Mouse (Mus musculus): ENCODE data around the gene Olfr1367.

The Olfr1367 gene

GRCm38 (mm10) chr13:21346610-21347009 lies at the start of gene Olfr1367:
TSS of gene Olfr1367 (plus strand) at chr13:21346910.
- no peak for DNase-seq

- no peak for DNase-seq
Measured at GRCm38 (mm10) chr13:21298557-21298956, 48.2 kb upstream of the Olfr1367 start.

GRCm38 (mm10) chr13:21304483-21305066 lies 42.1 kb upstream of the Olfr1367 start:
- no peak for DNase-seq

- DNase-seq, result no peak
Measured at GRCm38 (mm10) chr13:21309788-21310187, 36.9 kb upstream of the Olfr1367 start.

- DNase-seq, result no peak
Measured at GRCm38 (mm10) chr13:21311926-21312325, 34.8 kb upstream of the Olfr1367 start, which contains the start of gene Gpx6. TSS of gene Gpx6 (plus strand) at chr13:21312125.

GRCm38 (mm10) chr13:21312854-21313253 lies 33.9 kb upstream of the Olfr1367 start:
- no peak for DNase-seq

- DNase-seq, result no peak
Measured at GRCm38 (mm10) chr13:21313903-21314302, 32.8 kb upstream of the Olfr1367 start.

GRCm38 (mm10) chr13:21320262-21320661 lies 26.4 kb upstream of the Olfr1367 start:
- no peak for DNase-seq

GRCm38 (mm10) chr13:21321890-21322494 lies 24.7 kb upstream of the Olfr1367 start:
- peak; percentile 3 for DNase-seq

- DNase-seq, result peak; percentile 59
Measured at GRCm38 (mm10) chr13:21322509-21323375, 24.0 kb upstream of the Olfr1367 start.

GRCm38 (mm10) chr13:21323405-21323804 lies 23.3 kb upstream of the Olfr1367 start:
- DNase-seq, result no peak

GRCm38 (mm10) chr13:21326191-21326590 lies 20.5 kb upstream of the Olfr1367 start:
- DNase-seq, result no peak

GRCm38 (mm10) chr13:21326657-21327211 lies 20.0 kb upstream of the Olfr1367 start:
- peak; percentile 94 for DNase-seq

- DNase-seq, result peak; percentile 5
Measured at GRCm38 (mm10) chr13:21327424-21327823, 19.3 kb upstream of the Olfr1367 start.

- DNase-seq, result no peak
Measured at GRCm38 (mm10) chr13:21350593-21350992, 3.9 kb downstream of the Olfr1367 start.

GRCm38 (mm10) chr13:21362621-21363248 lies 16.0 kb downstream of the Olfr1367 start, which contains the start of gene Zscan12:
TSS of gene Zscan12 (plus strand) at chr13:21362820.
- DNase-seq, result peak; percentile 83

GRCm38 (mm10) chr13:21363719-21364118 lies 17.0 kb downstream of the Olfr1367 start:
- DNase-seq, result no peak

GRCm38 (mm10) chr13:21366635-21367034 lies 19.9 kb downstream of the Olfr1367 start:
- no peak for DNase-seq

- DNase-seq, result no peak
Measured at GRCm38 (mm10) chr13:21372700-21373099, 26.0 kb downstream of the Olfr1367 start.

- DNase-seq, result no peak
Measured at GRCm38 (mm10) chr13:21377773-21378172, 31.1 kb downstream of the Olfr1367 start.

GRCm38 (mm10) chr13:21395211-21395610 lies 48.5 kb downstream of the Olfr1367 start:
- no peak for DNase-seq

- no peak for DNase-seq
Measured at GRCm38 (mm10) chr13:21395623-21396022, 48.9 kb downstream of the Olfr1367 start.

- peak; percentile 13 for DNase-seq
Measured at GRCm38 (mm10) chr13:21396048-21396447, 49.3 kb downstream of the Olfr1367 start.

Measured in right cerebral cortex, postnatal 4 days (tissue).